In the genomic region with DNA sequence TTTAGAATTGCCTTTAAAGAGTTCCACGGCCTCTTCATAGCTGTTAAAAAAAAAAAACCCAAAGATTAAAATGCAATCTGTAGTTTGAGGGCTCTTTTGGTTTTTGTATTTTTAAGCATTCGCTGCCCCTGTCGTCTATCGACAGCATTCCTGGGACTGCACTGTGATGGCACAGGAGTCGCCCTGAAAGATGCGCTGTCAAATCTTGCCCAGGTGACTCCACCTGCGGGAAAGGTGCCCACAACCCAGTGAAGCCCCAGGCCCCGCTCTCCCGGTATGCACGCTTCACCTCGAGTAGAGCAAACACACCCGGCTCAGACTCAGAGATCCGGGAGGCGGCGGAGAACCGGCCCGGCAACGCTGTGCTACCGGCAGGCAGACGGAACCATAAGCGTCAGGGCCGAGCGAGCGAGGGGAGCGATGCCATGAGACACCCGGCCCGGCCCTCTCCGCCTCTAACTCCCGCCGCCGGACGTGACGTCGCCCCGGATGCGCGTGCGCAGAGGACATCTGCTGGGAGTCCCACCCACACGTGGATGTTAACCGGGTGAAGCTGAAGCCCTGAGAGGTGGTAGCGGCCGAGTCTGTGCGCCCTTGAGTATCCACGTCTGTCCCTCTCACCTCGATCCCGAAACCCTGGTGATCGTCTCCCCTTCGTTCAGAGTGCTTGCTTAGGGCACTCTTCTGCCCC, we compare ENCODE assay signal across 8 mouse cellular contexts. TPM values are rescaled to one million over a fixed set of nuclear protein-coding genes. Genes with fewer than 3 reads are reported as not detected.
A peak's percentile ranks its signal among the peaks of the same experiment; 100 is the strongest.
DNase-seq lines count a peak whose midpoint lies in the region; ATAC-seq and TF ChIP-seq lines count a peak whose summit lies in the region.

A gene (minus strand): TSS at position 482 of the 691 bp plus-strand sequence.

- H3K27me3 ChIP-seq in G1E (ENCODE audit: insufficient read depth, low read length), result no peaks in the 10 kb centered on the region
- H3K27me3 ChIP-seq in forebrain, embryonic 16.5 days (replicated peaks; ENCODE audit: control insufficient read depth, insufficient read depth, low read length), result no peaks in the 10 kb centered on the region
- no peaks in the 10 kb centered on the region for H3K27me3 ChIP-seq in lung, embryonic 14.5 days (ENCODE audit: insufficient read depth, low read length)
- no peaks in the 10 kb centered on the region for H3K27me3 ChIP-seq in thymus, adult 2 months (ENCODE audit: control insufficient read depth, insufficient read depth, low read length)

- no peaks in the 10 kb centered on the region for H3K9me3 ChIP-seq in G1E (replicated peaks)
- no peaks in the 10 kb centered on the region for H3K9me3 ChIP-seq in forebrain, embryonic 16.5 days (ENCODE audit: control insufficient read depth, low read length)
- H3K9me3 ChIP-seq in lung, embryonic 14.5 days (ENCODE audit: low read depth, low read length), result no peaks in the 10 kb centered on the region

- H3K9ac ChIP-seq in forebrain, embryonic 16.5 days (replicated peaks; ENCODE audit: low read depth, low read length), result peak within 1 kb of the TSS; percentile 91
- peak within 1 kb of the TSS; percentile 83 for H3K9ac ChIP-seq in lung, embryonic 14.5 days

- intact Hi-C loops in heart, postnatal 36 days (cut with DNase I), result loop anchor here (5.0 kb wide), 1 partner anchor 566 kb away; no protein-coding TSS in a partner anchor

- TF ChIP-seq POLR2A in olfactory bulb, adult 2 months (IDR thresholded peaks at IDR 0.05; ENCODE audit: insufficient read depth, low read depth, low read length), result peak; percentile 88
- peak; percentile 66 for TF ChIP-seq POLR2A in thymus, adult 2 months (IDR thresholded peaks at IDR 0.05; ENCODE audit: control insufficient read depth, extremely low read depth, insufficient read depth, low read length, poor library complexity)

- DNase-seq in G1E (ENCODE audit: low spot score), result peak; percentile 95
- DNase-seq in cerebellum, adult 18-20 months, result peak; percentile 98 to 99
- peak; percentile 99 for DNase-seq in heart, postnatal 36 days
- DNase-seq in layer of hippocampus, adult 2 months (ENCODE audit: low spot score in 2 of 2), result peak; percentile 96 to 99
- DNase-seq in lung, embryonic 14.5 days, result peak; percentile 99
- DNase-seq in thymus, adult 2 months, result peak; percentile 99

- peaks cover 30% of the 10 kb centered on the region for H3K4me1 ChIP-seq in G1E (ENCODE audit: insufficient read depth, low read depth, low read length)
- H3K4me1 ChIP-seq in forebrain, embryonic 16.5 days (replicated peaks; ENCODE audit: control insufficient read depth, insufficient read depth, low read length), result peaks cover 9% of the 10 kb centered on the region
- H3K4me1 ChIP-seq in lung, embryonic 14.5 days (ENCODE audit: insufficient read depth), result peaks cover 4% of the 10 kb centered on the region; the same call in 1 of the 2 replicates
- H3K4me1 ChIP-seq in olfactory bulb, adult 2 months (ENCODE audit: control insufficient read depth, insufficient read depth, low read length), result no peaks in the 10 kb centered on the region
- H3K4me1 ChIP-seq in thymus, adult 2 months (replicated peaks; ENCODE audit: control insufficient read depth, insufficient read depth, low read length), result peaks cover 6% of the 10 kb centered on the region; the same call in 1 of the 2 replicates

- peak within 1 kb of the TSS; percentile 87 for H3K4me2 ChIP-seq in forebrain, embryonic 16.5 days (ENCODE audit: low read length)
- peak within 1 kb of the TSS; percentile 87 for H3K4me2 ChIP-seq in lung, embryonic 14.5 days

- ATAC-seq in G1E (ENCODE audit: extremely low read depth, insufficient number of reproducible peaks, low FRiP score, poor library complexity, severe bottlenecking), result peak; percentile 86
- peak; percentile 97 for ATAC-seq in forebrain, embryonic 16.5 days
- peak; percentile 95 for ATAC-seq in lung, embryonic 14.5 days (ENCODE audit: insufficient read depth)

- TF ChIP-seq CTCF in G1E (IDR thresholded peaks at IDR 0.05; ENCODE audit: low read depth, low read length), result no peak
- TF ChIP-seq CTCF in layer of hippocampus, adult 2 months (conservative IDR thresholded peaks at IDR 0.05), result 0 out of 2 replicates have a peak, but pooled peaks have one; percentile 6
- 0 out of 2 replicates have a peak, but pooled peaks have one; percentile 1 for TF ChIP-seq CTCF in lung, embryonic 14.5 days (IDR thresholded peaks at IDR 0.05; ENCODE audit: low read depth)
- TF ChIP-seq CTCF in olfactory bulb, adult 2 months (IDR thresholded peaks at IDR 0.05; ENCODE audit: insufficient read depth, low read depth, low read length), result 0 out of 2 replicates have a peak, but pooled peaks have one; percentile 7
- peak; percentile 61; the same call in 1 of the 2 replicates for TF ChIP-seq CTCF in thymus, adult 2 months (IDR thresholded peaks at IDR 0.05; ENCODE audit: borderline replicate concordance, control insufficient read depth, extremely low read depth, insufficient read depth, low read length, poor library complexity)

- H3K36me3 ChIP-seq in G1E (replicated peaks), result peaks cover 25% of the 10 kb centered on the region
- H3K36me3 ChIP-seq in forebrain, embryonic 16.5 days (ENCODE audit: control insufficient read depth, insufficient read depth), result no peaks in the 10 kb centered on the region
- H3K36me3 ChIP-seq in lung, embryonic 14.5 days (ENCODE audit: insufficient read depth), result 0 out of 2 replicates have a peak, but pooled peaks cover 8% of the 10 kb centered on the region
- H3K36me3 ChIP-seq in thymus, adult 2 months (ENCODE audit: control insufficient read depth, insufficient read depth, low read length), result no peaks in the 10 kb centered on the region

- H3K4me3 ChIP-seq in G1E (ENCODE audit: low read depth, low read length), result peak within 1 kb of the TSS; percentile 73
- peak within 1 kb of the TSS; percentile 79 for H3K4me3 ChIP-seq in forebrain, embryonic 16.5 days (replicated peaks; ENCODE audit: low read length)
- peak within 1 kb of the TSS; percentile 80 for H3K4me3 ChIP-seq in layer of hippocampus, adult 2 months
- H3K4me3 ChIP-seq in lung, embryonic 14.5 days (ENCODE audit: low read depth, low read length), result peak within 1 kb of the TSS; percentile 67
- H3K4me3 ChIP-seq in olfactory bulb, adult 2 months (ENCODE audit: insufficient read depth, low read depth, low read length), result peak within 1 kb of the TSS; percentile 98
- H3K4me3 ChIP-seq in thymus, adult 2 months (ENCODE audit: control insufficient read depth, insufficient read depth, low read length), result peak within 1 kb of the TSS; percentile 88

- peak within 1 kb of the TSS; percentile 89 for H3K27ac ChIP-seq in forebrain, embryonic 16.5 days (ENCODE audit: low read length)
- peak within 1 kb of the TSS; percentile 95 for H3K27ac ChIP-seq in layer of hippocampus, adult 2 months
- H3K27ac ChIP-seq in lung, embryonic 14.5 days (ENCODE audit: low read depth), result peak within 1 kb of the TSS; percentile 76
- peak within 1 kb of the TSS; percentile 85 for H3K27ac ChIP-seq in olfactory bulb, adult 2 months (ENCODE audit: insufficient read depth, low read depth, low read length)
- no peak within 1 kb of the TSS for H3K27ac ChIP-seq in thymus, adult 2 months (ENCODE audit: control insufficient read depth, insufficient read depth, low read length)

- WGBS in forebrain, embryonic 16.5 days, result under 1% methylated on average over 48 of the region's 48 CpGs
- WGBS in lung, embryonic 14.5 days, result 2% methylated on average over 48 of the region's 48 CpGs
- WGBS in olfactory bulb, adult 2 months, result under 1% methylated on average over 48 of the region's 48 CpGs
- under 1% methylated on average over 48 of the region's 48 CpGs for WGBS in thymus, adult 2 months

RNA-seq across cellular contexts. Expression of the gene that starts here (rescaled TPM):
- total RNA-seq in G1E (2014; fragmentation: Nextera tagmentation) (82.5 and 87.3 TPM in 2 replicates), G1E (2017) (9.4 and 18.2 TPM in 2 replicates)
- polyA plus RNA-seq in G1E (2012), result 10.9 and 11.6 TPM in 2 replicates
- 81.5 and 81.9 TPM in 2 replicates for polyA plus RNA-seq in forebrain, embryonic 16.5 days (2015; fragmentation: Nextera tagmentation; extraction: Ambion mirVana)
- total RNA-seq in heart, postnatal 36 days (2021), result 10 to 100 TPM; 32.0 to 35.5 TPM
- 10 to 100 TPM; 26.0 to 27.2 TPM for total RNA-seq in layer of hippocampus, adult 2 months (2021)
- 49.9 and 53.6 TPM in 2 replicates for polyA plus RNA-seq in lung, embryonic 14.5 days (2014; fragmentation: Nextera tagmentation; extraction: Ambion mirVana)
- polyA plus RNA-seq in olfactory bulb, adult 2 months (2012; ENCODE audit: insufficient read depth, insufficient read length, low replicate concordance, missing spikeins), result not detected in 2 replicates
- 8.6 and 14.5 TPM in 2 replicates for polyA plus RNA-seq in thymus, adult 2 months (2012; rRNA removed)
